Mouse (Mus musculus): ENCODE measurements at regions not wholly inside any gene's neighbourhood (a gene's known extent, or its start where the extent isn't known, plus 50 kb on each side); places are given as distances from the start of the nearest gene placed in this dataset.

- H3K27me3 ChIP-seq (ENCODE audit: insufficient read depth, low read length) = no peaks in the 10 kb centered on the region
- no peak overlapping the region for H3K27ac ChIP-seq (ENCODE audit: low read depth, low read length)
- WGBS = 66% methylated on average over 2 of the region's 2 CpGs
- H3K36me3 ChIP-seq (ENCODE audit: insufficient read depth) = no peaks in the 10 kb centered on the region
- H3K4me1 ChIP-seq (ENCODE audit: insufficient read depth) = no peaks in the 10 kb centered on the region
- ATAC-seq (no peak), DNase-seq (no peak)
- H3K4me2 ChIP-seq (ENCODE audit: low read depth) = no peak overlapping the region
- no peak overlapping the region for H3K4me3 ChIP-seq (ENCODE audit: low read depth, low read length)
- H3K9ac ChIP-seq = no peak overlapping the region
- no peak for TF ChIP-seq CTCF (IDR thresholded peaks at IDR 0.05; ENCODE audit: low read depth)
- no peaks in the 10 kb centered on the region for H3K9me3 ChIP-seq (ENCODE audit: low read length)
Observed at GRCm38 (mm10) chr8:115885121-115885743, 177.6 kb upstream of the Maf start.

GRCm38 (mm10) chr8:115883808-115884207, 176.2 kb upstream of the Maf start:
- no peak overlapping the region for H3K9ac ChIP-seq
- 80% methylated on average over 3 of the region's 3 CpGs for WGBS
- DNase-seq (no peak), ATAC-seq (no peak)
- no peaks in the 10 kb centered on the region for H3K9me3 ChIP-seq (ENCODE audit: low read length)
- no peak overlapping the region for H3K4me2 ChIP-seq (ENCODE audit: low read depth)
- H3K4me3 ChIP-seq (ENCODE audit: low read depth, low read length) = no peak overlapping the region
- H3K36me3 ChIP-seq (ENCODE audit: insufficient read depth) = no peaks in the 10 kb centered on the region
- no peak for TF ChIP-seq CTCF (IDR thresholded peaks at IDR 0.05; ENCODE audit: low read depth)
- no peaks in the 10 kb centered on the region for H3K4me1 ChIP-seq (ENCODE audit: insufficient read depth)
- no peak overlapping the region for H3K27ac ChIP-seq (ENCODE audit: low read depth, low read length)
- no peaks in the 10 kb centered on the region for H3K27me3 ChIP-seq (ENCODE audit: insufficient read depth, low read length)

- TF ChIP-seq CTCF (IDR thresholded peaks at IDR 0.05; ENCODE audit: low read depth) = no peak
- no peak for ATAC-seq
Observed at GRCm38 (mm10) chr8:115881881-115882280, 174.3 kb upstream of the Maf start.

GRCm38 (mm10) chr8:115874789-115875188, 167.2 kb upstream of the Maf start:
- H3K9ac ChIP-seq = no peak overlapping the region
- WGBS = 22% methylated on average over 7 of the region's 7 CpGs
- peak; percentile 62 for DNase-seq

More at GRCm38 (mm10) chr8:115881881-115882280, 174.3 kb upstream of the Maf start:
- no peaks in the 10 kb centered on the region for H3K36me3 ChIP-seq (ENCODE audit: insufficient read depth)
- no peak overlapping the region for H3K9ac ChIP-seq
- H3K4me1 ChIP-seq (ENCODE audit: insufficient read depth) = no peaks in the 10 kb centered on the region
- H3K4me3 ChIP-seq (ENCODE audit: low read depth, low read length) = no peak overlapping the region
- 84% methylated on average over 8 of the region's 8 CpGs for WGBS
- no peaks in the 10 kb centered on the region for H3K27me3 ChIP-seq (ENCODE audit: insufficient read depth, low read length)
- no peaks in the 10 kb centered on the region for H3K9me3 ChIP-seq (ENCODE audit: low read length)
- no peak for DNase-seq
- no peak overlapping the region for H3K4me2 ChIP-seq (ENCODE audit: low read depth)
- no peak overlapping the region for H3K27ac ChIP-seq (ENCODE audit: low read depth, low read length)

DNA sequence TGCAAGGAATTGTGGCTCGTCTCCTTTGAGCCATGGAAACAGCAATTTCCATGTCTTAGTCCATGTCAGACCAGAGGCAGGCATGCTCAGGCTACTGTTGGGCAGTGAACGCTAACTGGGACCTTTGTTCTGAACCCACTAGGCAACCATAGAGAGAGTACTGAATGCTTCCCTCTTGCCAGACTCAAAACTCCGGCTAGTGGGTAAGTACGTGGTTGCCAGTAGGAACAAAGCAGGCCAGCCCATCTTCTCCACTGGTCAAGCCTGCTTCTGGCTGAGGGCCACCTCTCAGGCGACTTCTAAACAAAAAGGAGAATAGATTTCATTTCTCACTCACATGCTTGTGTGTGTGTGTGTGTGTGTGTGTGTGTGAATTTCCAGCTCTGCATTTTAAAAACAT, 163.8 kb upstream of the Maf start:
- Histone ChIP-seq H3K36me3 (ENCODE audit: insufficient read depth) (no peaks in the 10 kb centered on the region), H3K27ac (ENCODE audit: low read depth, low read length) (no peak overlapping the region), H3K4me1 (ENCODE audit: insufficient read depth) (no peaks in the 10 kb centered on the region), H3K4me3 (ENCODE audit: low read depth, low read length) (no peak overlapping the region), H3K9ac (no peak overlapping the region), H3K27me3 (ENCODE audit: insufficient read depth, low read length) (no peaks in the 10 kb centered on the region), H3K9me3 (ENCODE audit: low read length) (no peaks in the 10 kb centered on the region), H3K4me2 (ENCODE audit: low read depth) (no peak overlapping the region)
- peak; percentile 16 for DNase-seq
- ATAC-seq = peak; percentile 66
- WGBS = 43% methylated on average over 5 of the region's 5 CpGs
- TF ChIP-seq CTCF (IDR thresholded peaks at IDR 0.05; ENCODE audit: low read depth) = no peak

More at GRCm38 (mm10) chr8:115874789-115875188, 167.2 kb upstream of the Maf start:
- Histone ChIP-seq H3K27me3 (ENCODE audit: insufficient read depth, low read length) (no peaks in the 10 kb centered on the region), H3K4me3 (ENCODE audit: low read depth, low read length) (no peak overlapping the region), H3K36me3 (ENCODE audit: insufficient read depth) (no peaks in the 10 kb centered on the region), H3K4me1 (ENCODE audit: insufficient read depth) (no peaks in the 10 kb centered on the region), H3K27ac (ENCODE audit: low read depth, low read length) (no peak overlapping the region), H3K4me2 (ENCODE audit: low read depth) (no peak overlapping the region), H3K9me3 (ENCODE audit: low read length) (no peaks in the 10 kb centered on the region)
- TF ChIP-seq CTCF (IDR thresholded peaks at IDR 0.05; ENCODE audit: low read depth) = no peak
- 0 out of 2 replicates have a peak, but pooled peaks have one; percentile 32 for ATAC-seq

DNA sequence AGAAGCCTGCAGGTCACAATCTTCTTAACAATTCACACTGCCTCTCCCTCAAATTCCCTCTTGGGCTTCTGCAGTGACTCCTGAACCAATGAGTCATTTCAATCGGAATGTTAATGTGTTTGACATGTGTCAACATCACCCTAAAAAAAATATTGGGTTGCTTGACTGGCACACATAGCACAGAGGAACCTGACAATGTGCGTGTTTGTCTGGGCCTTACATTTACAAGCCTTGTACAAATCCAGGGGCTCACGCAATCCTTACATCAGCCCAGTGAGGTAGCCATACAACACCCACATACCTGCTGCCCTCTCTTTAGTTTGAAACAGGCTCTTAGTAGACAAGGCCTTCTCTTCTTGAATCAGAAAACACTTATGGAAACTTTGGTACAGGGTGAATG, 153.8 kb upstream of the Maf start:
- no peak overlapping the region for H3K4me2 ChIP-seq (ENCODE audit: low read depth)
- no peak for ATAC-seq
- H3K4me1 ChIP-seq (ENCODE audit: insufficient read depth) = no peaks in the 10 kb centered on the region
- no peak overlapping the region for H3K9ac ChIP-seq
- H3K27me3 ChIP-seq (ENCODE audit: insufficient read depth, low read length) = no peaks in the 10 kb centered on the region
- DNase-seq = no peak
- TF ChIP-seq CTCF (IDR thresholded peaks at IDR 0.05; ENCODE audit: low read depth) = no peak
- 95% methylated on average over 3 of the region's 3 CpGs for WGBS
- H3K4me3 ChIP-seq (ENCODE audit: low read depth, low read length) = no peak overlapping the region
- H3K9me3 ChIP-seq (ENCODE audit: low read length) = no peaks in the 10 kb centered on the region
- no peaks in the 10 kb centered on the region for H3K36me3 ChIP-seq (ENCODE audit: insufficient read depth)
- H3K27ac ChIP-seq (ENCODE audit: low read depth, low read length) = no peak overlapping the region

- WGBS = 91% methylated on average over 8 of the region's 8 CpGs
- no peak overlapping the region for H3K27ac ChIP-seq (ENCODE audit: low read depth, low read length)
- H3K4me3 ChIP-seq (ENCODE audit: low read depth, low read length) = no peak overlapping the region
- no peaks in the 10 kb centered on the region for H3K27me3 ChIP-seq (ENCODE audit: insufficient read depth, low read length)
- TF ChIP-seq CTCF (IDR thresholded peaks at IDR 0.05; ENCODE audit: low read depth) = no peak
- H3K4me1 ChIP-seq (ENCODE audit: insufficient read depth) = no peaks in the 10 kb centered on the region
- H3K4me2 ChIP-seq (ENCODE audit: low read depth) = no peak overlapping the region
- DNase-seq (no peak), ATAC-seq (no peak)
- H3K9ac ChIP-seq = no peak overlapping the region
- H3K9me3 ChIP-seq (ENCODE audit: low read length) = no peaks in the 10 kb centered on the region
- H3K36me3 ChIP-seq (ENCODE audit: insufficient read depth) = no peaks in the 10 kb centered on the region
Observed at GRCm38 (mm10) chr8:115859406-115859805, 151.8 kb upstream of the Maf start.

Measured in forebrain, postnatal 0 days (tissue).